Mouse (Mus musculus) kidney, embryonic 15.5 days (tissue): Measurements from ENCODE around the gene Vwa8. TPM values are rescaled to one million over a fixed set of nuclear protein-coding genes. Genes with fewer than 3 reads are reported as not detected.

Source experiments
- ATAC-seq: fragments of 200-750 bp; cut with Nextera tagmentation; replicated peaks from 2 replicates; pipeline ENCODE4 v1.8.0; 2017; ENCODE audit warnings: moderate TSS enrichment; ENCODE audit not compliant: low FRiP score
- H3K27ac ChIP-seq: fragments of 300-500 bp; sonication (generic); 2 replicates; pipeline ENCODE4 v1.5.1; 2015; ENCODE audit warnings: mild to moderate bottlenecking, inconsistent platforms
- H3K27me3 ChIP-seq: fragments of 300-500 bp; sonication (generic); 2 replicates; pipeline ENCODE4 v1.6.1; 2015; ENCODE audit warnings: inconsistent platforms
- H3K36me3 ChIP-seq: fragments of 300-500 bp; sonication (generic); 2 replicates; pipeline ENCODE4 v1.6.1; 2015; ENCODE audit warnings: inconsistent platforms
- H3K4me1 ChIP-seq: fragments of 300-500 bp; sonication (generic); 2 replicates; pipeline ENCODE4 v1.6.1; 2015; ENCODE audit warnings: inconsistent platforms
- H3K4me2 ChIP-seq: fragments of 300-500 bp; sonication (generic); 2 replicates; pipeline ENCODE4 v1.6.1; 2015; ENCODE audit warnings: moderate library complexity, mild to moderate bottlenecking, inconsistent platforms
- H3K4me3 ChIP-seq: fragments of 300-500 bp; sonication (generic); replicated peaks from 2 replicates; pipeline ENCODE4 v1.5.1; 2015; ENCODE audit warnings: mild to moderate bottlenecking, inconsistent platforms
- H3K9ac ChIP-seq: fragments of 300-500 bp; sonication (generic); 2 replicates; pipeline ENCODE4 v1.6.1; 2015; ENCODE audit warnings: mild to moderate bottlenecking, inconsistent platforms
- H3K9me3 ChIP-seq: fragments of 300-500 bp; sonication (generic); replicated peaks from 2 replicates; pipeline ENCODE4 v1.6.1; 2016; ENCODE audit warnings: inconsistent platforms
- WGBS: fragments of 180-500 bp; shearing (Covaris S2); methylation state at CpG from one replicate; pipeline ENCODE4 v1.1.7; 2015; ENCODE audit warnings: mixed read lengths; 5-methylcytosine and 5-hydroxymethylcytosine counted together
- polyA plus RNA-seq: library from polyadenylated mRNA; unstranded; fragments of >200 nt; fragmentation: Nextera tagmentation; extraction: Ambion mirVana; gene quantifications from 2 replicates; pipeline ENCODE4 v1.2.1, GENCODE M21; 2015

Gene Vwa8
- polyA plus RNA-seq, 1 experiment from 2014 or later: 14.6 TPM

- Histone ChIP-seq H3K9me3 (no peaks in the 10 kb centered on the region), H3K36me3 (no peaks in the 10 kb centered on the region), H3K4me2 (no peak overlapping the region), H3K9ac (no peak overlapping the region), H3K4me3 (no peak overlapping the region), H3K27ac (no peak overlapping the region), H3K4me1 (no peaks in the 10 kb centered on the region), H3K27me3 (no peaks in the 10 kb centered on the region)
- no peak for ATAC-seq
- WGBS: 58% methylated on average over 2 of the region's 2 CpGs
These were observed 367.5 kb downstream of the Vwa8 start for GRCm38 (mm10) chr14:79216366-79216765.

GRCm38 (mm10) chr14:79223431-79224036, 374.7 kb downstream of the Vwa8 start:
- Histone ChIP-seq H3K27me3 (no peaks in the 10 kb centered on the region), H3K4me2 (no peak overlapping the region), H3K9ac (no peak overlapping the region), H3K9me3 (no peaks in the 10 kb centered on the region), H3K4me1 (no peaks in the 10 kb centered on the region), H3K4me3 (no peak overlapping the region), H3K27ac (no peak overlapping the region), H3K36me3 (no peaks in the 10 kb centered on the region)
- ATAC-seq: no peak
- WGBS: 84% methylated on average over 12 of the region's 12 CpGs

GRCm38 (mm10) chr14:79225458-79225857, 376.6 kb downstream of the Vwa8 start:
- H3K4me3 ChIP-seq: no peak overlapping the region
- H3K36me3 ChIP-seq: no peaks in the 10 kb centered on the region
- no peak for ATAC-seq
- H3K9me3 ChIP-seq: no peaks in the 10 kb centered on the region
- H3K4me1 ChIP-seq: no peaks in the 10 kb centered on the region
- no peak overlapping the region for H3K9ac ChIP-seq
- no peak overlapping the region for H3K4me2 ChIP-seq
- H3K27ac ChIP-seq: no peak overlapping the region
- H3K27me3 ChIP-seq: no peaks in the 10 kb centered on the region
- 72% methylated on average over 8 of the region's 8 CpGs for WGBS

- no peaks in the 10 kb centered on the region for H3K36me3 ChIP-seq
- no peak for ATAC-seq
- no peak overlapping the region for H3K4me3 ChIP-seq
- no peaks in the 10 kb centered on the region for H3K4me1 ChIP-seq
- no peak overlapping the region for H3K27ac ChIP-seq
- 81% methylated on average over 9 of the region's 9 CpGs for WGBS
- H3K4me2 ChIP-seq: no peak overlapping the region
- H3K9ac ChIP-seq: no peak overlapping the region
- H3K27me3 ChIP-seq: no peaks in the 10 kb centered on the region
- no peaks in the 10 kb centered on the region for H3K9me3 ChIP-seq
These were observed 377.2 kb downstream of the Vwa8 start for GRCm38 (mm10) chr14:79226056-79226455.

GRCm38 (mm10) chr14:79226741-79227140, 377.9 kb downstream of the Vwa8 start:
- no peak overlapping the region for H3K4me3 ChIP-seq
- no peaks in the 10 kb centered on the region for H3K4me1 ChIP-seq
- H3K36me3 ChIP-seq: no peaks in the 10 kb centered on the region
- no peaks in the 10 kb centered on the region for H3K27me3 ChIP-seq
- WGBS: 84% methylated on average over 6 of the region's 6 CpGs
- ATAC-seq: no peak
- H3K27ac ChIP-seq: no peak overlapping the region
- no peaks in the 10 kb centered on the region for H3K9me3 ChIP-seq
- no peak overlapping the region for H3K9ac ChIP-seq
- H3K4me2 ChIP-seq: no peak overlapping the region

- Histone ChIP-seq H3K9me3 (no peaks in the 10 kb centered on the region), H3K4me3 (no peak overlapping the region), H3K27ac (no peak overlapping the region), H3K4me2 (no peak overlapping the region), H3K36me3 (no peaks in the 10 kb centered on the region), H3K27me3 (no peaks in the 10 kb centered on the region), H3K9ac (no peak overlapping the region), H3K4me1 (no peaks in the 10 kb centered on the region)
- ATAC-seq: no peak
- WGBS: 44% methylated on average over 4 of the region's 4 CpGs
These were observed 379.1 kb downstream of the Vwa8 start for GRCm38 (mm10) chr14:79227955-79228354.

GRCm38 (mm10) chr14:79231677-79232076, 382.8 kb downstream of the Vwa8 start:
- ATAC-seq: no peak
- Histone ChIP-seq H3K27me3 (no peaks in the 10 kb centered on the region), H3K9me3 (no peaks in the 10 kb centered on the region), H3K4me3 (no peak overlapping the region), H3K4me2 (no peak overlapping the region), H3K9ac (no peak overlapping the region), H3K4me1 (no peaks in the 10 kb centered on the region), H3K36me3 (no peaks in the 10 kb centered on the region), H3K27ac (no peak overlapping the region)
- 70% methylated on average over 4 of the region's 4 CpGs for WGBS

GRCm38 (mm10) chr14:79233697-79234096, 384.8 kb downstream of the Vwa8 start:
- Histone ChIP-seq H3K9ac (no peak overlapping the region), H3K27me3 (no peaks in the 10 kb centered on the region), H3K4me1 (no peaks in the 10 kb centered on the region), H3K36me3 (no peaks in the 10 kb centered on the region), H3K27ac (no peak overlapping the region), H3K9me3 (no peaks in the 10 kb centered on the region), H3K4me2 (no peak overlapping the region), H3K4me3 (no peak overlapping the region)
- WGBS: 88% methylated on average over 5 of the region's 5 CpGs
- ATAC-seq: no peak

- Histone ChIP-seq H3K4me3 (no peak overlapping the region), H3K36me3 (no peaks in the 10 kb centered on the region), H3K9ac (no peak overlapping the region), H3K27me3 (no peaks in the 10 kb centered on the region), H3K4me2 (no peak overlapping the region), H3K4me1 (no peaks in the 10 kb centered on the region), H3K27ac (no peak overlapping the region), H3K9me3 (no peaks in the 10 kb centered on the region)
- no peak for ATAC-seq
- WGBS: 93% methylated on average over 2 of the region's 2 CpGs
These were observed 385.7 kb downstream of the Vwa8 start for GRCm38 (mm10) chr14:79234513-79234912.

- Histone ChIP-seq H3K4me2 (no peak overlapping the region), H3K27ac (no peak overlapping the region), H3K9me3 (no peaks in the 10 kb centered on the region), H3K36me3 (no peaks in the 10 kb centered on the region), H3K9ac (no peak overlapping the region), H3K27me3 (no peaks in the 10 kb centered on the region), H3K4me1 (no peaks in the 10 kb centered on the region), H3K4me3 (no peak overlapping the region)
- 68% methylated on average over 5 of the region's 5 CpGs for WGBS
- ATAC-seq: no peak
These were observed 386.3 kb downstream of the Vwa8 start for GRCm38 (mm10) chr14:79235157-79235556.

- H3K4me3 ChIP-seq: no peak overlapping the region
- H3K4me1 ChIP-seq: no peaks in the 10 kb centered on the region
- no peak overlapping the region for H3K9ac ChIP-seq
- no peak overlapping the region for H3K27ac ChIP-seq
- no peaks in the 10 kb centered on the region for H3K27me3 ChIP-seq
- no peaks in the 10 kb centered on the region for H3K36me3 ChIP-seq
- no peak overlapping the region for H3K4me2 ChIP-seq
- ATAC-seq: no peak
- no peaks in the 10 kb centered on the region for H3K9me3 ChIP-seq
- WGBS: 78% methylated on average over 6 of the region's 6 CpGs
These were observed 387.4 kb downstream of the Vwa8 start for GRCm38 (mm10) chr14:79236261-79236660.

GRCm38 (mm10) chr14:79239402-79239801, 390.6 kb downstream of the Vwa8 start:
- no peak overlapping the region for H3K4me2 ChIP-seq
- no peak overlapping the region for H3K27ac ChIP-seq
- H3K9me3 ChIP-seq: no peaks in the 10 kb centered on the region
- H3K9ac ChIP-seq: no peak overlapping the region
- no peaks in the 10 kb centered on the region for H3K4me1 ChIP-seq
- H3K27me3 ChIP-seq: no peaks in the 10 kb centered on the region
- WGBS: 88% methylated on average over 12 of the region's 12 CpGs
- no peak for ATAC-seq
- H3K36me3 ChIP-seq: no peaks in the 10 kb centered on the region
- no peak overlapping the region for H3K4me3 ChIP-seq

- Histone ChIP-seq H3K4me3 (no peak overlapping the region), H3K9me3 (no peaks in the 10 kb centered on the region), H3K36me3 (no peaks in the 10 kb centered on the region), H3K4me1 (no peaks in the 10 kb centered on the region), H3K27ac (no peak overlapping the region), H3K4me2 (no peak overlapping the region), H3K9ac (no peak overlapping the region), H3K27me3 (no peaks in the 10 kb centered on the region)
- WGBS: 48% methylated on average over 4 of the region's 4 CpGs
- ATAC-seq: no peak; the same call in 1 of the 2 replicates
These were observed 392.3 kb downstream of the Vwa8 start for GRCm38 (mm10) chr14:79241057-79241570.
